Mouse (Mus musculus): ENCODE measurements at regions not wholly inside any gene's neighbourhood (a gene's known extent, or its start where the extent isn't known, plus 50 kb on each side); places are given as distances from the start of the nearest gene placed in this dataset.

DNA sequence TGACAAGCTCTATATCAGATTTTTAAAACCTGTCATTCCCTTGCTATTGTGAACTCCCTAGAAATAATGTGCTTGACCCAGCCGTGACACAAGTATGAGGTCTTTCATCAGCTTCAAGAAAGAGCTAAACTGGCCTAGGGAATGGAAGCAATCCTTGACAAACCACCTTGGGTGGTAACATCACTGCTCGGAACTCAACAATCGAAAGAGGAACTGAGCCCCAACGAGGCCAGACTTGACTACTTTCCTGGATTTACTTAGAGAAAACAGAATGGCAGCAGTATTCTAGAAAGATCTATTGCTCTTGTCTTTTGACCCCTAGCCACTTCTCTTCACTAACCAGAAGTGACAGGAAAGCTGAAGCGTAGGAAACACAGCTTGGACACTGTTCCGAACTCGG, 191.2 kb upstream of the Klf3 start:
- H3K36me3 ChIP-seq, result 0 out of 2 replicates have a peak, but pooled peaks cover 8% of the 10 kb centered on the region
- WGBS, result 91% methylated on average over 7 of the region's 7 CpGs

GRCm38 (mm10) chr5:64613696-64614095, 189.5 kb upstream of the Klf3 start:
- H3K27me3 ChIP-seq (ENCODE audit: low read depth, poor library complexity, severe bottlenecking), result no peaks in the 10 kb centered on the region
- H3K4me1 ChIP-seq, result peaks cover 37% of the 10 kb centered on the region
- H3K36me3 ChIP-seq, result no peaks in the 10 kb centered on the region
- no peaks in the 10 kb centered on the region for H3K9me3 ChIP-seq (replicated peaks)
- H3K27ac ChIP-seq (replicated peaks), result no peak overlapping the region; the same call in 1 of the 2 replicates
- WGBS, result 96% methylated on average over 3 of the region's 3 CpGs
- no peak overlapping the region for H3K4me3 ChIP-seq
- DNase-seq (ENCODE audit: low spot score), result no peak

More for the DNA sequence above, 191.2 kb upstream of the Klf3 start:
- Histone ChIP-seq H3K27me3 (ENCODE audit: low read depth, poor library complexity, severe bottlenecking) (no peaks in the 10 kb centered on the region), H3K9me3 (replicated peaks) (no peaks in the 10 kb centered on the region), H3K4me1 (peaks cover 28% of the 10 kb centered on the region), H3K27ac (replicated peaks) (peak overlapping the region; percentile 90), H3K4me3 (no peak overlapping the region)
- DNase-seq (ENCODE audit: low spot score), result no peak

DNA sequence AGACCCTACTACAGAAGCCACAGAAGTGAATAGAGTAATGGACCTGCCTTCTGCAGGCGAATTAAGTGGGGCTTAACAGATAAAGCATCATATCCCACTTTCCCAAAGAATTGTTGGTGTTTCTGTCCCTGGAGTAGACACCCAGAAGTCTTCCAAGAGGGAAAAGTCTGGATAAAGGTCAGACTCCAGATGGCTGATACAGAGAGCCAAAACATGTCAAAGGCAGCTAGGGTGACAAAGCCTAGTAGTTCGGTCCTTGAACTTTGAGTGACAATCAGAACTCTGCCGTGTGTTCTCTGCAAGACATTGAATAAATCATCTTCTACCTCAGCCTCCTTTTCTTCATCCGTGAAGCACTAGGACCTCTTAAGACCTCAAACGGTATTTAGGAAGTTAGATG, 185.1 kb upstream of the Klf3 start:
- H3K4me1 ChIP-seq, result peaks cover 27% of the 10 kb centered on the region

GRCm38 (mm10) chr5:64619752-64620151, 183.4 kb upstream of the Klf3 start:
- no peak for DNase-seq (ENCODE audit: low spot score)
- WGBS, result 89% methylated on average over 5 of the region's 5 CpGs
- peaks cover 38% of the 10 kb centered on the region for H3K4me1 ChIP-seq
- H3K27me3 ChIP-seq (ENCODE audit: low read depth, poor library complexity, severe bottlenecking), result no peaks in the 10 kb centered on the region
- no peaks in the 10 kb centered on the region for H3K9me3 ChIP-seq (replicated peaks)
- H3K36me3 ChIP-seq, result no peaks in the 10 kb centered on the region
- H3K27ac ChIP-seq (replicated peaks), result no peak overlapping the region
- no peak overlapping the region for H3K4me3 ChIP-seq

More for the DNA sequence above, 185.1 kb upstream of the Klf3 start:
- H3K36me3 ChIP-seq, result no peaks in the 10 kb centered on the region
- H3K27ac ChIP-seq (replicated peaks), result no peak overlapping the region
- DNase-seq (ENCODE audit: low spot score), result no peak
- H3K9me3 ChIP-seq (replicated peaks), result no peaks in the 10 kb centered on the region
- no peaks in the 10 kb centered on the region for H3K27me3 ChIP-seq (ENCODE audit: low read depth, poor library complexity, severe bottlenecking)
- 86% methylated on average over 5 of the region's 5 CpGs for WGBS
- no peak overlapping the region for H3K4me3 ChIP-seq

GRCm38 (mm10) chr5:64620726-64621125, 182.5 kb upstream of the Klf3 start:
- DNase-seq (ENCODE audit: low spot score), result no peak

GRCm38 (mm10) chr5:64621386-64621785, 181.8 kb upstream of the Klf3 start:
- 90% methylated on average over 1 of the region's 1 CpGs for WGBS
- no peak overlapping the region for H3K27ac ChIP-seq (replicated peaks)
- no peaks in the 10 kb centered on the region for H3K36me3 ChIP-seq
- H3K27me3 ChIP-seq (ENCODE audit: low read depth, poor library complexity, severe bottlenecking), result peaks cover 3% of the 10 kb centered on the region
- peaks cover 42% of the 10 kb centered on the region for H3K4me1 ChIP-seq
- no peak overlapping the region for H3K4me3 ChIP-seq
- DNase-seq (ENCODE audit: low spot score), result no peak
- no peaks in the 10 kb centered on the region for H3K9me3 ChIP-seq (replicated peaks)

More at GRCm38 (mm10) chr5:64620726-64621125, 182.5 kb upstream of the Klf3 start:
- WGBS, result 90% methylated on average over 5 of the region's 5 CpGs
- Histone ChIP-seq H3K4me1 (peaks cover 38% of the 10 kb centered on the region), H3K36me3 (no peaks in the 10 kb centered on the region), H3K9me3 (replicated peaks) (no peaks in the 10 kb centered on the region), H3K4me3 (no peak overlapping the region), H3K27me3 (ENCODE audit: low read depth, poor library complexity, severe bottlenecking) (no peaks in the 10 kb centered on the region), H3K27ac (replicated peaks) (no peak overlapping the region)

DNA sequence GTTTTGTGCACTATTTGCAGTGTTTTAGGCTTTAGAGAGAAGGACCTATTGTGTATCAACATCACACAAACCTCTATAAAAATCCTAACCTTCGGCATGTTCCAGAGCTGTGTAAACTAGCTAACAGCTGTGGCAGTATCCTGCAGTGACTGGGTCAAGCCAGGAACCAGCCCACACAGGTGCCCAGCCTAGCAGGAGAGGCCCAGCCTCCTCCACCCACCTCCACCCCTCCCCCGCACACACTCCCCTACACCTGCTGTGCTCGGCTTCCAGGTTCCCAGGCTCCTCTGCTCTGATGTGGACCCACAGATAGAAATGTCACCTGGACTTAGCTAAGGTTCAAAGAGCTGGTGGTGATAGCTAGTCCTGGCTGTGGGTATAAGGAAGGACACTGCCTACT, 179.5 kb upstream of the Klf3 start:
- no peak for DNase-seq (ENCODE audit: low spot score)
- H3K27me3 ChIP-seq (ENCODE audit: low read depth, poor library complexity, severe bottlenecking), result peaks cover 5% of the 10 kb centered on the region
- no peaks in the 10 kb centered on the region for H3K36me3 ChIP-seq
- no peak overlapping the region for H3K4me3 ChIP-seq
- peaks cover 33% of the 10 kb centered on the region for H3K4me1 ChIP-seq
- H3K9me3 ChIP-seq (replicated peaks), result no peaks in the 10 kb centered on the region
- WGBS, result 65% methylated on average over 3 of the region's 3 CpGs
- peak overlapping the region; percentile 53 for H3K27ac ChIP-seq (replicated peaks)

- Histone ChIP-seq H3K36me3 (no peaks in the 10 kb centered on the region), H3K27me3 (ENCODE audit: low read depth, poor library complexity, severe bottlenecking) (peaks cover 5% of the 10 kb centered on the region), H3K4me3 (no peak overlapping the region), H3K9me3 (replicated peaks) (no peaks in the 10 kb centered on the region), H3K4me1 (peaks cover 27% of the 10 kb centered on the region), H3K27ac (replicated peaks) (peak overlapping the region; percentile 53; the same call in 1 of the 2 replicates)
- WGBS, result 88% methylated on average over 6 of the region's 6 CpGs
- no peak for DNase-seq (ENCODE audit: low spot score)
These were observed 179.0 kb upstream of the Klf3 start for GRCm38 (mm10) chr5:64624205-64624604.

GRCm38 (mm10) chr5:64625421-64625820, 177.8 kb upstream of the Klf3 start:
- H3K36me3 ChIP-seq, result no peaks in the 10 kb centered on the region
- 83% methylated on average over 4 of the region's 4 CpGs for WGBS
- H3K4me3 ChIP-seq, result no peak overlapping the region
- H3K27me3 ChIP-seq (ENCODE audit: low read depth, poor library complexity, severe bottlenecking), result peaks cover 5% of the 10 kb centered on the region
- H3K9me3 ChIP-seq (replicated peaks), result no peaks in the 10 kb centered on the region
- DNase-seq (ENCODE audit: low spot score), result no peak
- H3K27ac ChIP-seq (replicated peaks), result no peak overlapping the region
- H3K4me1 ChIP-seq, result peaks cover 27% of the 10 kb centered on the region

DNA sequence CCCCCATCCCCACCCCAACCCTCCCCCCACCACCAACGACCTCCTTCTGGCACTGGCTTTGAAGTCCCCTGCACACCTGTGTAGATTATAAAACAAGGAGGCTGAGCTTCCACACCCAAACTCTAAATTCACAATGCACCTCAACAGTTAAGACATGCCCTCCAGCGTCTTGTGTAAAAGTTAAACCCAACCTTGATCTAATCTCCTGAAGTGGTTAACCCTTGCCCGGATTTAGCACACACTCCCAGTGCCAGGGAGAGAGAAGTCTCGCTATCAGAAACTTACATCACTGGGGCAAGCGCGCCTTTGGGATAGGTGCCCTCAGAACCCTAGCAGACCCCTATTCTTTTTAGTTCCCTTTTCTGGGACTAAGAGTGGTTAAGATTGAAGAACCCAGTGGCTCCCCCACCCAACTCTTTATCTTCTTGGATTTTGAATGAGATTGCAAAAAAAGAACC, 177.3 kb upstream of the Klf3 start:
- no peak for DNase-seq (ENCODE audit: low spot score)
- H3K27ac ChIP-seq (replicated peaks), result 0 out of 2 replicates have a peak overlapping the region, but pooled peaks have one; percentile 46
- H3K27me3 ChIP-seq (ENCODE audit: low read depth, poor library complexity, severe bottlenecking), result peaks cover 5% of the 10 kb centered on the region
- H3K36me3 ChIP-seq, result no peaks in the 10 kb centered on the region
- no peaks in the 10 kb centered on the region for H3K9me3 ChIP-seq (replicated peaks)
- H3K4me1 ChIP-seq, result peaks cover 27% of the 10 kb centered on the region
- 54% methylated on average over 6 of the region's 6 CpGs for WGBS
- no peak overlapping the region for H3K4me3 ChIP-seq

- H3K36me3 ChIP-seq, result no peaks in the 10 kb centered on the region
- DNase-seq (ENCODE audit: low spot score), result no peak
- H3K9me3 ChIP-seq (replicated peaks), result no peaks in the 10 kb centered on the region
- whole genome bisulfite sequencing, result 50% methylated on average over 9 of the region's 9 CpGs
- H3K27me3 ChIP-seq (ENCODE audit: low read depth, poor library complexity, severe bottlenecking), result peaks cover 5% of the 10 kb centered on the region
- peak overlapping the region; percentile 46; the same call in 1 of the 2 replicates for H3K27ac ChIP-seq (replicated peaks)
- H3K4me3 ChIP-seq, result no peak overlapping the region
- peaks cover 27% of the 10 kb centered on the region for H3K4me1 ChIP-seq
These were observed 176.8 kb upstream of the Klf3 start for GRCm38 (mm10) chr5:64626351-64626750.

DNA sequence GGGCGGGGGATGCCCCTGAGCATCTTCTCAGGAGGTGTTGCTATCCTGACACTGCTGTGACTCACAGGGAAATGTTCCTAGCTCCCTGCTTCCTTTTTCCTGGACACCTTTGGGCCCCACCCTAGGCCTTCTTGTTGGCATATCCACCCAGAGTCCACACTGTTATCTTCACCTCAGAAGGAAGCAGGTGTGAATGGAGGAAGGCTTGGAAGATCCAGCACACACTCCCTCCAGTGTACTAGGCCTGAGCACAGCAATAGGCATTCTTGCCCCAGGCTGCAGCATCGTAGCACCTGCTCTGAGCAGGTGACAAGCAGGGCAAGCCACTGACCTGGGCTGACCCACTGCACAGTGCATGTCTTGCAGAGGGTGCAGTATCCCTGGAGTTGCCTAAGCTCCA, 172.6 kb upstream of the Klf3 start:
- DNase-seq (ENCODE audit: low spot score), result no peak
- H3K4me1 ChIP-seq, result peaks cover 5% of the 10 kb centered on the region; the same call in 1 of the 2 replicates
- H3K9me3 ChIP-seq (replicated peaks), result no peaks in the 10 kb centered on the region
- H3K27ac ChIP-seq (replicated peaks), result peak overlapping the region; percentile 55
- H3K27me3 ChIP-seq (ENCODE audit: low read depth, poor library complexity, severe bottlenecking), result peaks cover 5% of the 10 kb centered on the region
- 96% methylated on average over 2 of the region's 2 CpGs for WGBS
- no peak overlapping the region for H3K4me3 ChIP-seq
- no peaks in the 10 kb centered on the region for H3K36me3 ChIP-seq

DNA sequence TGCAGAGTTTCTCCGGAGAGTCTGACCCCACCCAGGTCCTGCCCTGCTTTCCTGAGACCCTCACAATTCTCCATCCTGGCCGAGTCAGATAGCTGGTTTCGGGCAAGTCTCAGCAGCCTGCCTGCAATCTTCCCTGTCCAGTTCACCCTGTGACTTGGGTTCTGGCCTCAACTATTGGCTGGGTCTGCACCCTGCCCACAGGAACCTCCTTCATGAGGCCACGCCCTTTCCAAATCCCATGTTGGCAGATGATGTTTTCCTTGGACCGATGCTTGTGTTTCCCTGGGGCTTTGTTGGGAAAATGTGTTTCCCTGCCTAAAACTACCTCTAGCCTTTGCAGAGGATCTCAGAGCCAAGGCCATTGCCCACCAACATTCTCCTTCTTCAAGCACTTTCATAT, 171.0 kb upstream of the Klf3 start:
- H3K27ac ChIP-seq (replicated peaks), result no peak overlapping the region; the same call in 1 of the 2 replicates
- no peaks in the 10 kb centered on the region for H3K27me3 ChIP-seq (ENCODE audit: low read depth, poor library complexity, severe bottlenecking)
- H3K4me1 ChIP-seq, result no peaks in the 10 kb centered on the region
- H3K4me3 ChIP-seq, result no peak overlapping the region
- no peaks in the 10 kb centered on the region for H3K9me3 ChIP-seq (replicated peaks)
- no peak for DNase-seq (ENCODE audit: low spot score)
- 93% methylated on average over 5 of the region's 5 CpGs for WGBS
- no peaks in the 10 kb centered on the region for H3K36me3 ChIP-seq

- Histone ChIP-seq H3K4me1 (no peaks in the 10 kb centered on the region), H3K9me3 (replicated peaks) (no peaks in the 10 kb centered on the region), H3K4me3 (no peak overlapping the region), H3K27ac (replicated peaks) (no peak overlapping the region), H3K36me3 (no peaks in the 10 kb centered on the region), H3K27me3 (ENCODE audit: low read depth, poor library complexity, severe bottlenecking) (no peaks in the 10 kb centered on the region)
- 88% methylated on average over 8 of the region's 8 CpGs for WGBS
- DNase-seq (ENCODE audit: low spot score), result no peak
These were observed 169.2 kb upstream of the Klf3 start for GRCm38 (mm10) chr5:64634008-64634407.

Measured in midbrain, embryonic 10.5 days (tissue).